Mouse (Mus musculus): ENCODE measurements at regions not wholly inside any gene's neighbourhood (a gene's known extent, or its start where the extent isn't known, plus 50 kb on each side); places are given as distances from the start of the nearest gene placed in this dataset.

- TF ChIP-seq CTCF (conservative IDR thresholded peaks at IDR 0.05; ENCODE audit: low read length) (no peak), NANOG (IDR thresholded peaks at IDR 0.05; ENCODE audit: borderline replicate concordance, low read length) (no peak), POU5F1 (IDR thresholded peaks at IDR 0.05; ENCODE audit: borderline replicate concordance, low read length) (no peak)
These were observed 345.8 kb downstream of the Abcc12 start for GRCm38 (mm10) chr8:86234696-86235095.

All from E14TG2a.4 (cell line).